Mouse (Mus musculus) megakaryocyte, adult 5-6 weeks (primary cell): Measurements from ENCODE around the gene Tpsg1. TPM values are rescaled to one million over a fixed set of nuclear protein-coding genes. Genes with fewer than 3 reads are reported as not detected.

Experiments
- ATAC-seq: 2 replicates; pipeline ENCODE4 v1.8.0; 2016; ENCODE audit warnings: mild to moderate bottlenecking, inconsistent platforms; ENCODE audit not compliant: poor library complexity, severe bottlenecking
- total RNA-seq, 2 experiments: library from RNA; stranded (forward) in 1 of 2; stranded (reverse) in 1 of 2; fragments of 153-499, 151-499 nt in 1 of 2; fragments of 221-1000, 200-1000 nt in 1 of 2; gene quantifications; 2 replicates each; pipeline versions ENCODE4 v1.2.3 to v1.2.4; 2015 to 2017

Tpsg1 gene
- not detected in 2 replicates for total RNA-seq (2015)
- not detected in 2 replicates for total RNA-seq (2017)

- ATAC-seq = no peak
These were observed at the start of gene Tpsg1 for GRCm38 (mm10) chr17:25368973-25369372. TSS of gene Tpsg1 (plus strand) at chr17:25369273.

- ATAC-seq = no peak
These were observed 48.3 kb upstream of the Tpsg1 start for GRCm38 (mm10) chr17:25320819-25321218.

GRCm38 (mm10) chr17:25322930-25323329, 46.1 kb upstream of the Tpsg1 start:
- no peak for ATAC-seq

- ATAC-seq = peak; percentile 83
These were observed 36.8 kb upstream of the Tpsg1 start for GRCm38 (mm10) chr17:25332321-25332720.

GRCm38 (mm10) chr17:25333943-25334342, 35.1 kb upstream of the Tpsg1 start:
- ATAC-seq = no peak

GRCm38 (mm10) chr17:25338218-25338617, 30.9 kb upstream of the Tpsg1 start:
- ATAC-seq = no peak

GRCm38 (mm10) chr17:25340003-25340402, 29.1 kb upstream of the Tpsg1 start:
- ATAC-seq = no peak

- ATAC-seq = no peak
These were observed 27.6 kb upstream of the Tpsg1 start for GRCm38 (mm10) chr17:25341490-25341889.

- ATAC-seq = no peak
These were observed 23.6 kb upstream of the Tpsg1 start, which contains the start of gene Tpsab1 for GRCm38 (mm10) chr17:25345462-25345861. TSS of gene Tpsab1 (minus strand) at chr17:25345562.

- ATAC-seq = no peak
These were observed 7.8 kb upstream of the Tpsg1 start for GRCm38 (mm10) chr17:25361291-25361690.

- no peak for ATAC-seq
These were observed 5.3 kb upstream of the Tpsg1 start for GRCm38 (mm10) chr17:25363726-25364125.

GRCm38 (mm10) chr17:25366005-25366404, 3.1 kb upstream of the Tpsg1 start, which contains the start of gene Tpsb2:
TSS of gene Tpsb2 (plus strand) at chr17:25366305.
- no peak for ATAC-seq

- ATAC-seq = no peak
These were observed 3.4 kb downstream of the Tpsg1 start for GRCm38 (mm10) chr17:25372491-25372890.

GRCm38 (mm10) chr17:25374011-25374410, 4.9 kb downstream of the Tpsg1 start:
- ATAC-seq = no peak

GRCm38 (mm10) chr17:25394526-25394925, 25.5 kb downstream of the Tpsg1 start:
- ATAC-seq = no peak

GRCm38 (mm10) chr17:25397804-25398519, 28.9 kb downstream of the Tpsg1 start:
- no peak for ATAC-seq

- no peak for ATAC-seq
These were observed 29.4 kb downstream of the Tpsg1 start for GRCm38 (mm10) chr17:25398520-25398838.

- no peak for ATAC-seq
These were observed 31.4 kb downstream of the Tpsg1 start for GRCm38 (mm10) chr17:25400443-25400842.

- ATAC-seq = no peak
These were observed 32.4 kb downstream of the Tpsg1 start for GRCm38 (mm10) chr17:25401491-25401890.

GRCm38 (mm10) chr17:25402224-25402623, 33.2 kb downstream of the Tpsg1 start:
- ATAC-seq = no peak

- ATAC-seq = no peak
These were observed 35.1 kb downstream of the Tpsg1 start for GRCm38 (mm10) chr17:25404190-25404589.

- no peak for ATAC-seq
These were observed 36.3 kb downstream of the Tpsg1 start for GRCm38 (mm10) chr17:25405224-25405895.
